Mouse (Mus musculus) thymus, adult 2 months (tissue): ENCODE results near the gene Nox4. TPM values are rescaled to one million over a fixed set of nuclear protein-coding genes. Genes with fewer than 3 reads are reported as not detected.
"Not testable (repeated sequence)": the region's sequence is repeated elsewhere in the genome, so short reads cannot be mapped to it uniquely, and the experiment has no call there.

Source experiments
- DNase-seq: peaks from one replicate; pipeline ENCODE4 v3.0.0; 2021
- H3K27ac ChIP-seq: fragments of 200-500 bp; 2 replicates; pipeline ENCODE4 v1.5.1; 2012; ENCODE audit warnings: low read length, control low read depth; ENCODE audit not compliant: control insufficient read depth, insufficient read depth
- H3K27me3 ChIP-seq: fragments of 200-500 bp; 2 replicates; pipeline ENCODE4 v1.6.1; 2012; ENCODE audit warnings: mild to moderate bottlenecking, low read length, moderate library complexity, mixed read lengths; ENCODE audit not compliant: control insufficient read depth, insufficient read depth
- H3K36me3 ChIP-seq: fragments of 200-500 bp; 2 replicates; pipeline ENCODE4 v1.6.1; 2012; ENCODE audit warnings: mild to moderate bottlenecking, low read length, moderate library complexity; ENCODE audit not compliant: control insufficient read depth, insufficient read depth
- H3K4me1 ChIP-seq: fragments of 200-500 bp; replicated peaks from 2 replicates; pipeline ENCODE4 v1.6.1; 2012; ENCODE audit warnings: low read length; ENCODE audit not compliant: control insufficient read depth, insufficient read depth
- H3K4me3 ChIP-seq: fragments of 200-500 bp; 2 replicates; pipeline ENCODE4 v1.5.1; 2012; ENCODE audit warnings: mild to moderate bottlenecking, low read length, control low read depth, moderate library complexity; ENCODE audit not compliant: control insufficient read depth, insufficient read depth
- CTCF ChIP-seq: fragments of 200-500 bp; IDR thresholded peaks from 2 replicates; pipeline ENCODE4 v1.5.1; 2012; ENCODE audit warnings: mild to moderate bottlenecking, control low read depth, low read length, moderate library complexity, borderline replicate concordance; ENCODE audit not compliant: control insufficient read depth, poor library complexity, insufficient read depth; ENCODE audit errors: extremely low read depth
- POLR2A ChIP-seq: fragments of 200-500 bp; IDR thresholded peaks from 2 replicates; pipeline ENCODE4 v1.6.1; 2012; ENCODE audit warnings: mild to moderate bottlenecking, low read length, control low read depth, moderate library complexity; ENCODE audit not compliant: control insufficient read depth, poor library complexity, insufficient read depth; ENCODE audit errors: extremely low read depth
- WGBS: fragments of 180-500 bp; shearing (Covaris S2); methylation state at CpG from one replicate; pipeline ENCODE4 v1.1.7; 2018; 5-methylcytosine and 5-hydroxymethylcytosine counted together
- polyA plus RNA-seq: library from polyadenylated mRNA; depleted of rRNA; stranded (reverse); fragments of >200 nt; gene quantifications from 2 replicates; pipeline ENCODE4 v1.2.3, GENCODE M21; 2012

Gene Nox4
- polyA plus RNA-seq, 1 experiment: 0.36 TPM

GRCm38 (mm10) chr7:87369131-87369530 lies 123.2 kb downstream of the Nox4 start:
- Histone ChIP-seq H3K27ac (no peak overlapping the region), H3K36me3 (no peaks in the 10 kb centered on the region), H3K4me3 (no peak overlapping the region), H3K4me1 (no peaks in the 10 kb centered on the region), H3K27me3 (no peaks in the 10 kb centered on the region)
- no peak for DNase-seq
- TF ChIP-seq POLR2A (no peak), CTCF (no peak)
- 98% methylated on average over 1 of the region's 1 CpGs for WGBS

GRCm38 (mm10) chr7:87370789-87371188 lies 124.9 kb downstream of the Nox4 start:
- DNase-seq: no peak
- H3K27ac ChIP-seq: no peak overlapping the region
- TF ChIP-seq CTCF (no peak), POLR2A (no peak)
- 93% methylated on average over 2 of the region's 2 CpGs for WGBS
- H3K27me3 ChIP-seq: no peaks in the 10 kb centered on the region
- no peak overlapping the region for H3K4me3 ChIP-seq
- H3K36me3 ChIP-seq: no peaks in the 10 kb centered on the region
- no peaks in the 10 kb centered on the region for H3K4me1 ChIP-seq

GRCm38 (mm10) chr7:87371316-87371715 lies 125.4 kb downstream of the Nox4 start:
- DNase-seq: no peak
- Histone ChIP-seq H3K27me3 (no peaks in the 10 kb centered on the region), H3K36me3 (no peaks in the 10 kb centered on the region), H3K4me3 (no peak overlapping the region), H3K4me1 (no peaks in the 10 kb centered on the region), H3K27ac (no peak overlapping the region)
- 97% methylated on average over 2 of the region's 2 CpGs for WGBS
- TF ChIP-seq CTCF: no peak
- TF ChIP-seq POLR2A: no peak

GRCm38 (mm10) chr7:87374322-87374721 lies 128.4 kb downstream of the Nox4 start:
- H3K36me3 ChIP-seq: no peaks in the 10 kb centered on the region
- no peak for TF ChIP-seq POLR2A
- H3K4me3 ChIP-seq: no peak overlapping the region
- H3K4me1 ChIP-seq: no peaks in the 10 kb centered on the region
- no peaks in the 10 kb centered on the region for H3K27me3 ChIP-seq
- no peak for DNase-seq
- H3K27ac ChIP-seq: no peak overlapping the region

GRCm38 (mm10) chr7:87374935-87375334 lies 129.0 kb downstream of the Nox4 start:
- H3K27me3 ChIP-seq: no peaks in the 10 kb centered on the region
- H3K27ac ChIP-seq: no peak overlapping the region
- TF ChIP-seq CTCF (no peak), POLR2A (no peak)
- no peak for DNase-seq
- H3K36me3 ChIP-seq: no peaks in the 10 kb centered on the region
- H3K4me3 ChIP-seq: no peak overlapping the region
- 68% methylated on average over 2 of the region's 2 CpGs for WGBS
- no peaks in the 10 kb centered on the region for H3K4me1 ChIP-seq

GRCm38 (mm10) chr7:87397023-87397422 lies 151.1 kb downstream of the Nox4 start:
- no peaks in the 10 kb centered on the region for H3K36me3 ChIP-seq
- 93% methylated on average over 7 of the region's 7 CpGs for WGBS
- H3K4me3 ChIP-seq: no peak overlapping the region
- H3K4me1 ChIP-seq: no peaks in the 10 kb centered on the region
- no peaks in the 10 kb centered on the region for H3K27me3 ChIP-seq
- TF ChIP-seq POLR2A (no peak), CTCF (no peak)
- DNase-seq: no peak
- no peak overlapping the region for H3K27ac ChIP-seq

GRCm38 (mm10) chr7:87411373-87411772 lies 165.5 kb downstream of the Nox4 start:
- DNase-seq: not testable (repeated sequence)
- WGBS: 10% methylated on average over 4 of the region's 4 CpGs

More at GRCm38 (mm10) chr7:87411373-87411772, 165.5 kb downstream of the Nox4 start:
- H3K36me3 ChIP-seq, H3K4me1 ChIP-seq, H3K27me3 ChIP-seq, H3K4me3 ChIP-seq, H3K27ac ChIP-seq: not testable (repeated sequence)
